Mouse (Mus musculus): ENCODE data around the gene St5. TPM values are rescaled to one million over a fixed set of nuclear protein-coding genes. Genes with fewer than 3 reads are reported as not detected.

St5 gene
- polyA plus RNA-seq, 1 experiment: 46.2 TPM

- no peaks in the 10 kb centered on the region for H3K4me1 ChIP-seq (ENCODE audit: control insufficient read depth, insufficient read depth, low read length)
- TF ChIP-seq CTCF (IDR thresholded peaks at IDR 0.05; ENCODE audit: control insufficient read depth, insufficient read depth, low read length): no peak
- no peak for TF ChIP-seq POLR2A (IDR thresholded peaks at IDR 0.05; ENCODE audit: borderline replicate concordance, control insufficient read depth, low read depth, low read length)
- no peak overlapping the region for H3K4me3 ChIP-seq (replicated peaks; ENCODE audit: control insufficient read depth, low read depth, low read length)
- 93% methylated on average over 18 of the region's 18 CpGs for WGBS
- no peak overlapping the region for H3K27ac ChIP-seq (ENCODE audit: control insufficient read depth, insufficient read depth, low read depth, low read length, poor library complexity)
Measured at GRCm38 (mm10) chr7:109643305-109643994, 60.0 kb downstream of the St5 start.

- H3K4me1 ChIP-seq (ENCODE audit: control insufficient read depth, insufficient read depth, low read length): no peaks in the 10 kb centered on the region
- no peak overlapping the region for H3K4me3 ChIP-seq (replicated peaks; ENCODE audit: control insufficient read depth, low read depth, low read length)
- no peak for TF ChIP-seq POLR2A (IDR thresholded peaks at IDR 0.05; ENCODE audit: borderline replicate concordance, control insufficient read depth, low read depth, low read length)
- no peak for TF ChIP-seq CTCF (IDR thresholded peaks at IDR 0.05; ENCODE audit: control insufficient read depth, insufficient read depth, low read length)
- WGBS: 18% methylated on average over 1 of the region's 1 CpGs
- H3K27ac ChIP-seq (ENCODE audit: control insufficient read depth, insufficient read depth, low read depth, low read length, poor library complexity): no peak overlapping the region
Measured at GRCm38 (mm10) chr7:109641963-109642362, 61.4 kb downstream of the St5 start.

- TF ChIP-seq POLR2A (IDR thresholded peaks at IDR 0.05; ENCODE audit: borderline replicate concordance, control insufficient read depth, low read depth, low read length) (no peak), CTCF (IDR thresholded peaks at IDR 0.05; ENCODE audit: control insufficient read depth, insufficient read depth, low read length) (no peak)
- H3K4me3 ChIP-seq (replicated peaks; ENCODE audit: control insufficient read depth, low read depth, low read length): no peak overlapping the region
- 87% methylated on average over 8 of the region's 8 CpGs for WGBS
- no peaks in the 10 kb centered on the region for H3K4me1 ChIP-seq (ENCODE audit: control insufficient read depth, insufficient read depth, low read length)
- no peak overlapping the region; the same call in 1 of the 2 replicates for H3K27ac ChIP-seq (ENCODE audit: control insufficient read depth, insufficient read depth, low read depth, low read length, poor library complexity)
Measured at GRCm38 (mm10) chr7:109641102-109641501, 62.3 kb downstream of the St5 start.

GRCm38 (mm10) chr7:109637391-109637790, 66.0 kb downstream of the St5 start:
- TF ChIP-seq POLR2A (IDR thresholded peaks at IDR 0.05; ENCODE audit: borderline replicate concordance, control insufficient read depth, low read depth, low read length) (no peak), CTCF (IDR thresholded peaks at IDR 0.05; ENCODE audit: control insufficient read depth, insufficient read depth, low read length) (no peak)
- no peak overlapping the region for H3K27ac ChIP-seq (ENCODE audit: control insufficient read depth, insufficient read depth, low read depth, low read length, poor library complexity)
- H3K4me3 ChIP-seq (replicated peaks; ENCODE audit: control insufficient read depth, low read depth, low read length): no peak overlapping the region
- 64% methylated on average over 5 of the region's 5 CpGs for WGBS
- no peaks in the 10 kb centered on the region for H3K4me1 ChIP-seq (ENCODE audit: control insufficient read depth, insufficient read depth, low read length)

- Histone ChIP-seq H3K27ac (ENCODE audit: control insufficient read depth, insufficient read depth, low read depth, low read length, poor library complexity) (no peak overlapping the region), H3K4me1 (ENCODE audit: control insufficient read depth, insufficient read depth, low read length) (no peaks in the 10 kb centered on the region), H3K4me3 (replicated peaks; ENCODE audit: control insufficient read depth, low read depth, low read length) (no peak overlapping the region)
- TF ChIP-seq CTCF (IDR thresholded peaks at IDR 0.05; ENCODE audit: control insufficient read depth, insufficient read depth, low read length) (no peak), POLR2A (IDR thresholded peaks at IDR 0.05; ENCODE audit: borderline replicate concordance, control insufficient read depth, low read depth, low read length) (no peak)
- WGBS: 73% methylated on average over 8 of the region's 8 CpGs
Measured at GRCm38 (mm10) chr7:109636086-109636792, 67.2 kb downstream of the St5 start.

GRCm38 (mm10) chr7:109633404-109634085, 69.9 kb downstream of the St5 start:
- no peaks in the 10 kb centered on the region for H3K4me1 ChIP-seq (ENCODE audit: control insufficient read depth, insufficient read depth, low read length)
- no peak for TF ChIP-seq POLR2A (IDR thresholded peaks at IDR 0.05; ENCODE audit: borderline replicate concordance, control insufficient read depth, low read depth, low read length)
- no peak for TF ChIP-seq CTCF (IDR thresholded peaks at IDR 0.05; ENCODE audit: control insufficient read depth, insufficient read depth, low read length)

GRCm38 (mm10) chr7:109631330-109631729, 72.1 kb downstream of the St5 start:
- 72% methylated on average over 6 of the region's 6 CpGs for WGBS
- TF ChIP-seq CTCF (IDR thresholded peaks at IDR 0.05; ENCODE audit: control insufficient read depth, insufficient read depth, low read length) (no peak), POLR2A (IDR thresholded peaks at IDR 0.05; ENCODE audit: borderline replicate concordance, control insufficient read depth, low read depth, low read length) (no peak)
- no peaks in the 10 kb centered on the region for H3K4me1 ChIP-seq (ENCODE audit: control insufficient read depth, insufficient read depth, low read length)
- no peak overlapping the region for H3K4me3 ChIP-seq (replicated peaks; ENCODE audit: control insufficient read depth, low read depth, low read length)
- no peak overlapping the region for H3K27ac ChIP-seq (ENCODE audit: control insufficient read depth, insufficient read depth, low read depth, low read length, poor library complexity)

More at GRCm38 (mm10) chr7:109633404-109634085, 69.9 kb downstream of the St5 start:
- WGBS: 90% methylated on average over 15 of the region's 15 CpGs
- H3K4me3 ChIP-seq (replicated peaks; ENCODE audit: control insufficient read depth, low read depth, low read length): no peak overlapping the region
- no peak overlapping the region for H3K27ac ChIP-seq (ENCODE audit: control insufficient read depth, insufficient read depth, low read depth, low read length, poor library complexity)

Data from bone marrow, adult 2 months (tissue).